Comparison of ENCODE assay signal across 23 mouse cellular contexts in the genomic region with DNA sequence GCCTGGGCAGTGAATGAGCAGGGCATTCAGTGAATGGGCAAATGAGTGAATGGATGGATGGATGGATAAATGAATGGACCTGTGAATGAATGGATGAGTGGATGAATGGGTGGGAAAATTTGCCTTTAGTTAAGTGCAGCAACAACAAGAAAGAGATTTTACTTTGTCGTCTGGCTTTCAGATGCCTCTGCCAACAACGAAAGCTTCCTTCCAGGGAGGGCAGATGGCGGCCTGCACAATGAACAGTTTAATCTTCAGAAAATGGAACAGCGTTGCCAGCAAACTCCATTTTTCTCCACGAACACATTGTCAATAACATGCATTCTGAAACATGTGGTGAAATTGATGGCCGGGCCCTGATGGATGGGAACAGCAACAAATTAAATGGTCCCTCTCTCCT.
DNase-seq lines count a peak whose midpoint lies in the region; ATAC-seq and TF ChIP-seq lines count a peak whose summit lies in the region.
"Had no signal": no experiment of that assay in that cellular context is flagged by ENCODE, and none has a peak within 500 bp of the region (broad histone marks: within the 10 kb centered on the region; RNA-seq: fewer than 3 reads in every experiment).

No protein-coding gene starts in this region.

- no peak overlapping the region for H3K4me2 ChIP-seq in midbrain, embryonic 11.5 days
- H3K4me2 ChIP-seq: embryonic facial prominence, embryonic 15.5 days; heart, embryonic 12.5 days; midbrain, embryonic 12.5 days; neural tube, embryonic 12.5 days; stomach, embryonic 15.5 days had no signal

- no peak overlapping the region for H3K27ac ChIP-seq in layer of hippocampus, adult 2 months
- no peak overlapping the region for H3K27ac ChIP-seq in midbrain, embryonic 11.5 days (ENCODE audit: low read depth, low read length)
- H3K27ac ChIP-seq: embryonic facial prominence, embryonic 15.5 days; midbrain, embryonic 12.5 days; neural tube, embryonic 12.5 days; stomach, embryonic 15.5 days had no signal

- WGBS in midbrain, embryonic 11.5 days, result 75% methylated on average over 6 of the region's 6 CpGs

- H3K27me3 ChIP-seq in midbrain, embryonic 11.5 days (ENCODE audit: control insufficient read depth, insufficient read depth, low read length), result no peaks in the 10 kb centered on the region
- H3K27me3 ChIP-seq: embryonic facial prominence, embryonic 15.5 days; heart, embryonic 12.5 days; midbrain, embryonic 12.5 days; neural tube, embryonic 12.5 days; stomach, embryonic 15.5 days had no signal

- no peak for TF ChIP-seq CTCF in layer of hippocampus, adult 2 months (conservative IDR thresholded peaks at IDR 0.05)

- H3K9ac ChIP-seq in midbrain, embryonic 11.5 days (ENCODE audit: low read length), result no peak overlapping the region
- H3K9ac ChIP-seq: embryonic facial prominence, embryonic 15.5 days; heart, embryonic 12.5 days; midbrain, embryonic 12.5 days; neural tube, embryonic 12.5 days; stomach, embryonic 15.5 days had no signal

- H3K9me3 ChIP-seq in midbrain, embryonic 11.5 days (ENCODE audit: control insufficient read depth, low read length), result no peaks in the 10 kb centered on the region
- H3K9me3 ChIP-seq: embryonic facial prominence, embryonic 15.5 days; neural tube, embryonic 12.5 days; stomach, embryonic 15.5 days had no signal

- H3K4me3 ChIP-seq in layer of hippocampus, adult 2 months, result no peak overlapping the region
- H3K4me3 ChIP-seq in midbrain, embryonic 11.5 days (ENCODE audit: low read depth, low read length), result no peak overlapping the region
- H3K4me3 ChIP-seq: embryonic facial prominence, embryonic 15.5 days; heart, embryonic 12.5 days; midbrain, embryonic 12.5 days; neural tube, embryonic 12.5 days; stomach, embryonic 15.5 days had no signal

- peak; percentile 25 to 57 for DNase-seq in cerebellum, postnatal 14 days
- no peak for DNase-seq in cerebellum, adult 8-10 months
- DNase-seq in right cerebral cortex, postnatal 10 days (ENCODE audit: low spot score in 2 of 2), result peak; percentile 63 to 72
- DNase-seq in right cerebral cortex, postnatal 25 days, result no peak
- peak; percentile 47 to 62 for DNase-seq in layer of hippocampus, adult 2 months (ENCODE audit: low spot score in 2 of 2)
- peak; percentile 53 to 57 for DNase-seq in layer of hippocampus, postnatal 36 days
- DNase-seq in midbrain, embryonic 11.5 days (ENCODE audit: low spot score, missing footprints), result no peak
- no peak for DNase-seq in adrenal gland, postnatal 36 days
- DNase-seq: adrenal gland, postnatal 14 days; cerebellum, adult 2 months; gastrocnemius, postnatal 10 days; heart, adult 11 months; heart, postnatal 10 days; kidney, adult 11 months; kidney, postnatal 4 days; lung, postnatal 10 days; thymus, adult 18-20 months; thymus, postnatal 36 days had no signal

- no peaks in the 10 kb centered on the region for H3K36me3 ChIP-seq in midbrain, embryonic 11.5 days (ENCODE audit: control insufficient read depth, insufficient read depth, low read length)
- H3K36me3 ChIP-seq: embryonic facial prominence, embryonic 15.5 days; heart, embryonic 12.5 days; midbrain, embryonic 12.5 days; neural tube, embryonic 12.5 days; stomach, embryonic 15.5 days had no signal

- no peaks in the 10 kb centered on the region for H3K4me1 ChIP-seq in midbrain, embryonic 11.5 days (ENCODE audit: control insufficient read depth, insufficient read depth, low read length)
- H3K4me1 ChIP-seq: embryonic facial prominence, embryonic 15.5 days; heart, embryonic 12.5 days; midbrain, embryonic 12.5 days; neural tube, embryonic 12.5 days; stomach, embryonic 15.5 days had no signal

- no peak for ATAC-seq in midbrain, embryonic 11.5 days (ENCODE audit: low FRiP score)

Comparison
In these comparisons a context has a peak if more than half of its experiments do, and no peak if none do; other contexts are left out.
1. DNase-seq: peak in cerebellum, postnatal 14 days (2 of 2), right cerebral cortex, postnatal 10 days (2 of 2), layer of hippocampus, adult 2 months (2 of 2) and layer of hippocampus, postnatal 36 days (2 of 2); none in cerebellum, adult 8-10 months (single experiment), right cerebral cortex, postnatal 25 days (single experiment), midbrain, embryonic 11.5 days (single experiment) and adrenal gland, postnatal 36 days (0 of 2).